Mouse (Mus musculus): ENCODE measurements around the gene Disc1.

Gene Disc1

GRCm38 (mm10) chr8:125067596-125067960, 13.6 kb downstream of the Disc1 start:
- DNase-seq (ENCODE audit: low spot score): no peak

GRCm38 (mm10) chr8:125068146-125068905, 14.3 kb downstream of the Disc1 start:
- no peak for DNase-seq (ENCODE audit: low spot score)

- DNase-seq (ENCODE audit: low spot score): no peak
Measured at GRCm38 (mm10) chr8:125069304-125069703, 15.3 kb downstream of the Disc1 start.

GRCm38 (mm10) chr8:125069733-125070132, 15.7 kb downstream of the Disc1 start:
- DNase-seq (ENCODE audit: low spot score): no peak

GRCm38 (mm10) chr8:125074141-125074540, 20.1 kb downstream of the Disc1 start:
- no peak for DNase-seq (ENCODE audit: low spot score)

GRCm38 (mm10) chr8:125074581-125074980, 20.6 kb downstream of the Disc1 start:
- DNase-seq (ENCODE audit: low spot score): no peak

GRCm38 (mm10) chr8:125075389-125075788, 21.4 kb downstream of the Disc1 start:
- DNase-seq (ENCODE audit: low spot score): no peak

- DNase-seq (ENCODE audit: low spot score): no peak
Measured at GRCm38 (mm10) chr8:125077326-125077725, 23.3 kb downstream of the Disc1 start.

- peak; percentile 27 for DNase-seq (ENCODE audit: low spot score)
Measured at GRCm38 (mm10) chr8:125078771-125079384, 24.9 kb downstream of the Disc1 start.

GRCm38 (mm10) chr8:125080388-125081344, 26.7 kb downstream of the Disc1 start:
- DNase-seq (ENCODE audit: low spot score): peak; percentile 42

- no peak for DNase-seq (ENCODE audit: low spot score)
Measured at GRCm38 (mm10) chr8:125083746-125084145, 29.8 kb downstream of the Disc1 start.

GRCm38 (mm10) chr8:125084523-125084922, 30.5 kb downstream of the Disc1 start:
- no peak for DNase-seq (ENCODE audit: low spot score)

GRCm38 (mm10) chr8:125090889-125091740, 37.1 kb downstream of the Disc1 start:
- DNase-seq (ENCODE audit: low spot score): no peak

GRCm38 (mm10) chr8:125097140-125097539, 43.1 kb downstream of the Disc1 start:
- DNase-seq (ENCODE audit: low spot score): no peak

GRCm38 (mm10) chr8:125098050-125098449, 44.1 kb downstream of the Disc1 start:
- DNase-seq (ENCODE audit: low spot score): no peak

- DNase-seq (ENCODE audit: low spot score): peak; percentile 21
Measured at GRCm38 (mm10) chr8:125102303-125102702, 48.3 kb downstream of the Disc1 start.

GRCm38 (mm10) chr8:125113171-125113570, 59.2 kb downstream of the Disc1 start:
- peak; percentile 53 for DNase-seq (ENCODE audit: low spot score)

- no peak for DNase-seq (ENCODE audit: low spot score)
Measured at GRCm38 (mm10) chr8:125113831-125114230, 59.8 kb downstream of the Disc1 start.

GRCm38 (mm10) chr8:125115321-125115720, 61.3 kb downstream of the Disc1 start:
- no peak for DNase-seq (ENCODE audit: low spot score)

GRCm38 (mm10) chr8:125116616-125117015, 62.6 kb downstream of the Disc1 start:
- DNase-seq (ENCODE audit: low spot score): peak; percentile 71

GRCm38 (mm10) chr8:125126482-125126881, 72.5 kb downstream of the Disc1 start:
- no peak for DNase-seq (ENCODE audit: low spot score)

- DNase-seq (ENCODE audit: low spot score): no peak
Measured at GRCm38 (mm10) chr8:125127621-125128020, 73.6 kb downstream of the Disc1 start.

All from retina, embryonic 14.5 days (tissue).